Mouse (Mus musculus) hindbrain, embryonic 12.5 days (tissue): ENCODE results near the gene Grik4. TPM values are rescaled to one million over a fixed set of nuclear protein-coding genes. Genes with fewer than 3 reads are reported as not detected.
A peak's percentile ranks its signal among the peaks of the same experiment; 100 is the strongest.

Experiments used
- ATAC-seq: fragments of 200-750 bp; cut with Nextera tagmentation; 2 replicates; pipeline ENCODE4 v1.8.0; 2017; ENCODE audit warnings: moderate TSS enrichment; ENCODE audit not compliant: low FRiP score
- H3K27ac ChIP-seq: fragments of 300-500 bp; sonication (generic); 2 replicates; pipeline ENCODE4 v1.5.1; 2016; ENCODE audit warnings: mild to moderate bottlenecking
- H3K27me3 ChIP-seq: fragments of 300-500 bp; sonication (generic); 2 replicates; pipeline ENCODE4 v1.6.1; 2016; ENCODE audit warnings: mild to moderate bottlenecking
- H3K36me3 ChIP-seq: fragments of 300-500 bp; sonication (generic); 2 replicates; pipeline ENCODE4 v1.6.1; 2016; ENCODE audit warnings: mild to moderate bottlenecking
- H3K4me1 ChIP-seq: fragments of 300-500 bp; sonication (generic); 2 replicates; pipeline ENCODE4 v1.6.1; 2016
- H3K4me2 ChIP-seq: fragments of 300-500 bp; sonication (generic); replicated peaks from 2 replicates; pipeline ENCODE4 v1.6.1; 2016; ENCODE audit warnings: mild to moderate bottlenecking
- H3K4me3 ChIP-seq: fragments of 300-500 bp; sonication (generic); 2 replicates; pipeline ENCODE4 v1.5.1; 2016; ENCODE audit warnings: mild to moderate bottlenecking
- H3K9ac ChIP-seq: fragments of 300-500 bp; sonication (generic); 2 replicates; pipeline ENCODE4 v1.6.1; 2016; ENCODE audit warnings: mild to moderate bottlenecking, moderate library complexity
- H3K9me3 ChIP-seq: fragments of 300-500 bp; sonication (generic); replicated peaks from 2 replicates; pipeline ENCODE4 v1.6.1; 2016; ENCODE audit warnings: mild to moderate bottlenecking
- WGBS: fragments of 180-500 bp; shearing (Covaris S2); methylation state at CpG from one replicate; pipeline ENCODE4 v1.1.7; 2016; 5-methylcytosine and 5-hydroxymethylcytosine counted together
- polyA plus RNA-seq: library from polyadenylated mRNA; unstranded; fragments of >200 nt; fragmentation: Nextera tagmentation; extraction: Ambion mirVana; gene quantifications from 2 replicates; pipeline ENCODE4 v1.2.1, GENCODE M21; 2016

The Grik4 gene
- polyA plus RNA-seq, 1 experiment from 2014 or later = 5.6 TPM

GRCm38 (mm10) chr9:42897361-42898051, 46.8 kb downstream of the Grik4 start:
- peaks cover 49% of the 10 kb centered on the region for H3K27me3 ChIP-seq
- WGBS = under 1% methylated on average over 49 of the region's 52 CpGs
- no peaks in the 10 kb centered on the region for H3K9me3 ChIP-seq
- H3K4me1 ChIP-seq = peaks cover 32% of the 10 kb centered on the region
- H3K4me2 ChIP-seq = peak overlapping the region; percentile 84
- peak overlapping the region; percentile 39 for H3K4me3 ChIP-seq
- ATAC-seq = peak; percentile 78
- H3K27ac ChIP-seq = peak overlapping the region; percentile 81
- no peaks in the 10 kb centered on the region for H3K36me3 ChIP-seq
- peak overlapping the region; percentile 64 for H3K9ac ChIP-seq

- ATAC-seq = peak; percentile 44
- Histone ChIP-seq H3K4me3 (peak overlapping the region; percentile 39), H3K4me1 (peaks cover 28% of the 10 kb centered on the region), H3K27me3 (peaks cover 45% of the 10 kb centered on the region), H3K9ac (peak overlapping the region; percentile 64; the same call in 1 of the 2 replicates), H3K9me3 (no peaks in the 10 kb centered on the region), H3K27ac (peak overlapping the region; percentile 81), H3K4me2 (peak overlapping the region; percentile 84), H3K36me3 (no peaks in the 10 kb centered on the region)
- 6% methylated on average over 16 of the region's 16 CpGs for WGBS
These were observed 47.7 kb downstream of the Grik4 start for GRCm38 (mm10) chr9:42896421-42897210.

- Histone ChIP-seq H3K4me2 (no peak overlapping the region), H3K4me3 (no peak overlapping the region), H3K27me3 (peaks cover 21% of the 10 kb centered on the region), H3K4me1 (peaks cover 16% of the 10 kb centered on the region), H3K9me3 (no peaks in the 10 kb centered on the region), H3K27ac (no peak overlapping the region), H3K9ac (no peak overlapping the region), H3K36me3 (no peaks in the 10 kb centered on the region)
- 82% methylated on average over 8 of the region's 8 CpGs for WGBS
- ATAC-seq = no peak
These were observed 51.5 kb downstream of the Grik4 start for GRCm38 (mm10) chr9:42892765-42893164.

- no peak overlapping the region for H3K9ac ChIP-seq
- no peak overlapping the region for H3K4me2 ChIP-seq
- H3K4me3 ChIP-seq = no peak overlapping the region
- WGBS = 69% methylated on average over 4 of the region's 4 CpGs
- H3K27me3 ChIP-seq = 0 out of 2 replicates have a peak, but pooled peaks cover 3% of the 10 kb centered on the region
- no peak overlapping the region for H3K27ac ChIP-seq
- H3K4me1 ChIP-seq = peaks cover 18% of the 10 kb centered on the region
- no peaks in the 10 kb centered on the region for H3K36me3 ChIP-seq
- no peak for ATAC-seq
- no peaks in the 10 kb centered on the region for H3K9me3 ChIP-seq
These were observed 56.4 kb downstream of the Grik4 start for GRCm38 (mm10) chr9:42887930-42888329.

GRCm38 (mm10) chr9:42886112-42886766, 58.1 kb downstream of the Grik4 start:
- no peaks in the 10 kb centered on the region for H3K36me3 ChIP-seq
- H3K27ac ChIP-seq = no peak overlapping the region
- no peak for ATAC-seq
- no peaks in the 10 kb centered on the region for H3K9me3 ChIP-seq
- 51% methylated on average over 15 of the region's 15 CpGs for WGBS
- no peak overlapping the region for H3K4me2 ChIP-seq
- H3K27me3 ChIP-seq = 0 out of 2 replicates have a peak, but pooled peaks cover 3% of the 10 kb centered on the region
- H3K4me3 ChIP-seq = no peak overlapping the region
- H3K4me1 ChIP-seq = peaks cover 18% of the 10 kb centered on the region
- H3K9ac ChIP-seq = no peak overlapping the region

GRCm38 (mm10) chr9:42885566-42885965, 58.7 kb downstream of the Grik4 start:
- Histone ChIP-seq H3K9ac (no peak overlapping the region), H3K27ac (no peak overlapping the region), H3K4me1 (peaks cover 18% of the 10 kb centered on the region), H3K9me3 (no peaks in the 10 kb centered on the region), H3K4me3 (no peak overlapping the region), H3K4me2 (no peak overlapping the region), H3K27me3 (0 out of 2 replicates have a peak, but pooled peaks cover 3% of the 10 kb centered on the region), H3K36me3 (no peaks in the 10 kb centered on the region)
- WGBS = 55% methylated on average over 8 of the region's 8 CpGs
- no peak for ATAC-seq

- Histone ChIP-seq H3K4me2 (no peak overlapping the region), H3K9me3 (no peaks in the 10 kb centered on the region), H3K4me1 (peaks cover 18% of the 10 kb centered on the region), H3K9ac (no peak overlapping the region), H3K27me3 (peaks cover 3% of the 10 kb centered on the region; the same call in 1 of the 2 replicates), H3K27ac (no peak overlapping the region), H3K36me3 (no peaks in the 10 kb centered on the region), H3K4me3 (no peak overlapping the region)
- 71% methylated on average over 11 of the region's 11 CpGs for whole genome bisulfite sequencing
- ATAC-seq = no peak
These were observed 59.2 kb downstream of the Grik4 start for GRCm38 (mm10) chr9:42885123-42885522.

GRCm38 (mm10) chr9:42883006-42883759, 61.1 kb downstream of the Grik4 start:
- WGBS = 81% methylated on average over 10 of the region's 10 CpGs
- no peak overlapping the region for H3K4me2 ChIP-seq
- no peak for ATAC-seq
- no peak overlapping the region for H3K9ac ChIP-seq
- H3K27ac ChIP-seq = no peak overlapping the region
- peaks cover 31% of the 10 kb centered on the region for H3K4me1 ChIP-seq
- peaks cover 3% of the 10 kb centered on the region; the same call in 1 of the 2 replicates for H3K27me3 ChIP-seq
- H3K36me3 ChIP-seq = no peaks in the 10 kb centered on the region
- no peak overlapping the region for H3K4me3 ChIP-seq
- no peaks in the 10 kb centered on the region for H3K9me3 ChIP-seq

GRCm38 (mm10) chr9:42882313-42882712, 62.0 kb downstream of the Grik4 start:
- no peaks in the 10 kb centered on the region for H3K9me3 ChIP-seq
- 54% methylated on average over 11 of the region's 11 CpGs for WGBS
- H3K9ac ChIP-seq = no peak overlapping the region
- H3K4me3 ChIP-seq = no peak overlapping the region
- H3K4me1 ChIP-seq = peaks cover 34% of the 10 kb centered on the region
- no peak for ATAC-seq
- H3K4me2 ChIP-seq = no peak overlapping the region
- H3K27ac ChIP-seq = no peak overlapping the region
- peaks cover 4% of the 10 kb centered on the region for H3K27me3 ChIP-seq
- no peaks in the 10 kb centered on the region for H3K36me3 ChIP-seq

GRCm38 (mm10) chr9:42881040-42881439, 63.3 kb downstream of the Grik4 start:
- ATAC-seq = no peak
- WGBS = 72% methylated on average over 8 of the region's 8 CpGs
- no peak overlapping the region for H3K9ac ChIP-seq
- no peak overlapping the region for H3K27ac ChIP-seq
- no peak overlapping the region for H3K4me3 ChIP-seq
- peaks cover 5% of the 10 kb centered on the region for H3K27me3 ChIP-seq
- H3K9me3 ChIP-seq = no peaks in the 10 kb centered on the region
- H3K36me3 ChIP-seq = no peaks in the 10 kb centered on the region
- H3K4me1 ChIP-seq = peaks cover 25% of the 10 kb centered on the region
- no peak overlapping the region for H3K4me2 ChIP-seq

- no peak overlapping the region for H3K4me2 ChIP-seq
- 0 out of 2 replicates have a peak, but pooled peaks have one; percentile 46 for ATAC-seq
- WGBS = 16% methylated on average over 7 of the region's 7 CpGs
- H3K27ac ChIP-seq = no peak overlapping the region
- no peaks in the 10 kb centered on the region for H3K36me3 ChIP-seq
- H3K9ac ChIP-seq = no peak overlapping the region
- peaks cover 3% of the 10 kb centered on the region for H3K27me3 ChIP-seq
- peaks cover 16% of the 10 kb centered on the region for H3K4me1 ChIP-seq
- no peaks in the 10 kb centered on the region for H3K9me3 ChIP-seq
- no peak overlapping the region for H3K4me3 ChIP-seq
These were observed 65.9 kb downstream of the Grik4 start for GRCm38 (mm10) chr9:42878401-42878800.
